Mouse (Mus musculus): Measurements from ENCODE around the gene Vps54.

GRCm38 (mm10) chr11:21332639-21333295 lies 93.7 kb downstream of the Vps54 start:
- TF ChIP-seq EP300 (IDR thresholded peaks at IDR 0.05; ENCODE audit: low read depth) (no peak), CTCF (IDR thresholded peaks at IDR 0.05; ENCODE audit: low read depth) (no peak)

All from liver, postnatal 0 days (tissue).